Mouse (Mus musculus): ENCODE data around the gene Trabd2b. TPM values are rescaled to one million over a fixed set of nuclear protein-coding genes. Genes with fewer than 3 reads are reported as not detected.

Trabd2b gene
- polyA plus RNA-seq, 1 experiment from 2014 or later: 1.5 TPM

- Histone ChIP-seq H3K36me3 (no peaks in the 10 kb centered on the region), H3K9ac (no peak overlapping the region), H3K27ac (ENCODE audit: poor library complexity, severe bottlenecking) (no peak overlapping the region), H3K27me3 (replicated peaks) (peaks cover 29% of the 10 kb centered on the region), H3K4me2 (no peak overlapping the region), H3K4me3 (no peak overlapping the region), H3K4me1 (replicated peaks) (no peaks in the 10 kb centered on the region), H3K9me3 (replicated peaks) (no peaks in the 10 kb centered on the region)
- no peak for ATAC-seq (ENCODE audit: insufficient number of reproducible peaks, low FRiP score)
- 76% methylated on average over 4 of the region's 4 CpGs for WGBS
These were observed 135.6 kb downstream of the Trabd2b start for GRCm38 (mm10) chr4:114542136-114542535.

- WGBS: 75% methylated on average over 3 of the region's 3 CpGs
- H3K36me3 ChIP-seq: no peaks in the 10 kb centered on the region
- no peak overlapping the region for H3K4me2 ChIP-seq
- H3K27ac ChIP-seq (ENCODE audit: poor library complexity, severe bottlenecking): no peak overlapping the region
- no peaks in the 10 kb centered on the region for H3K9me3 ChIP-seq (replicated peaks)
- peaks cover 24% of the 10 kb centered on the region for H3K27me3 ChIP-seq (replicated peaks)
- peaks cover 5% of the 10 kb centered on the region for H3K4me1 ChIP-seq (replicated peaks)
- no peak for ATAC-seq (ENCODE audit: insufficient number of reproducible peaks, low FRiP score)
- H3K9ac ChIP-seq: no peak overlapping the region
- H3K4me3 ChIP-seq: no peak overlapping the region
These were observed 139.1 kb downstream of the Trabd2b start for GRCm38 (mm10) chr4:114545481-114546200.

GRCm38 (mm10) chr4:114547658-114548448 lies 141.3 kb downstream of the Trabd2b start:
- H3K27ac ChIP-seq (ENCODE audit: poor library complexity, severe bottlenecking): 0 out of 2 replicates have a peak overlapping the region, but pooled peaks have one; percentile 6
- no peak for ATAC-seq (ENCODE audit: insufficient number of reproducible peaks, low FRiP score)
- H3K27me3 ChIP-seq (replicated peaks): peaks cover 8% of the 10 kb centered on the region
- H3K4me3 ChIP-seq: no peak overlapping the region
- H3K9me3 ChIP-seq (replicated peaks): no peaks in the 10 kb centered on the region
- no peak overlapping the region for H3K4me2 ChIP-seq
- WGBS: 67% methylated on average over 8 of the region's 8 CpGs
- H3K4me1 ChIP-seq (replicated peaks): peaks cover 12% of the 10 kb centered on the region
- no peak overlapping the region for H3K9ac ChIP-seq
- H3K36me3 ChIP-seq: no peaks in the 10 kb centered on the region

GRCm38 (mm10) chr4:114549487-114549886 lies 143.0 kb downstream of the Trabd2b start:
- Histone ChIP-seq H3K4me2 (no peak overlapping the region), H3K4me3 (no peak overlapping the region), H3K4me1 (replicated peaks) (peaks cover 12% of the 10 kb centered on the region), H3K36me3 (no peaks in the 10 kb centered on the region), H3K27ac (ENCODE audit: poor library complexity, severe bottlenecking) (no peak overlapping the region), H3K9me3 (replicated peaks) (no peaks in the 10 kb centered on the region), H3K27me3 (replicated peaks) (no peaks in the 10 kb centered on the region; the same call in 1 of the 2 replicates), H3K9ac (no peak overlapping the region)
- WGBS: 72% methylated on average over 3 of the region's 3 CpGs
- ATAC-seq (ENCODE audit: insufficient number of reproducible peaks, low FRiP score): no peak

GRCm38 (mm10) chr4:114550471-114551156 lies 144.1 kb downstream of the Trabd2b start:
- H3K9me3 ChIP-seq (replicated peaks): no peaks in the 10 kb centered on the region
- H3K36me3 ChIP-seq: no peaks in the 10 kb centered on the region
- H3K4me3 ChIP-seq: no peak overlapping the region
- 0 out of 2 replicates have a peak overlapping the region, but pooled peaks have one; percentile 21 for H3K27ac ChIP-seq (ENCODE audit: poor library complexity, severe bottlenecking)
- no peak overlapping the region for H3K4me2 ChIP-seq
- ATAC-seq (ENCODE audit: insufficient number of reproducible peaks, low FRiP score): no peak
- H3K4me1 ChIP-seq (replicated peaks): peaks cover 14% of the 10 kb centered on the region
- 63% methylated on average over 11 of the region's 11 CpGs for whole genome bisulfite sequencing
- H3K9ac ChIP-seq: no peak overlapping the region
- 0 out of 2 replicates have a peak, but pooled peaks cover 4% of the 10 kb centered on the region for H3K27me3 ChIP-seq (replicated peaks)

GRCm38 (mm10) chr4:114556880-114557279 lies 150.4 kb downstream of the Trabd2b start:
- Histone ChIP-seq H3K36me3 (no peaks in the 10 kb centered on the region), H3K27ac (ENCODE audit: poor library complexity, severe bottlenecking) (no peak overlapping the region), H3K4me3 (no peak overlapping the region), H3K4me1 (replicated peaks) (peaks cover 50% of the 10 kb centered on the region), H3K4me2 (no peak overlapping the region), H3K9me3 (replicated peaks) (no peaks in the 10 kb centered on the region), H3K9ac (no peak overlapping the region), H3K27me3 (replicated peaks) (peaks cover 8% of the 10 kb centered on the region; the same call in 1 of the 2 replicates)
- no peak for ATAC-seq (ENCODE audit: insufficient number of reproducible peaks, low FRiP score)
- 72% methylated on average over 5 of the region's 5 CpGs for WGBS

- H3K4me2 ChIP-seq: no peak overlapping the region
- no peak for ATAC-seq (ENCODE audit: insufficient number of reproducible peaks, low FRiP score)
These were observed 151.2 kb downstream of the Trabd2b start for GRCm38 (mm10) chr4:114557731-114558130.

GRCm38 (mm10) chr4:114558487-114558886 lies 152.0 kb downstream of the Trabd2b start:
- no peaks in the 10 kb centered on the region for H3K36me3 ChIP-seq
- H3K4me1 ChIP-seq (replicated peaks): peaks cover 52% of the 10 kb centered on the region
- ATAC-seq (ENCODE audit: insufficient number of reproducible peaks, low FRiP score): peak; percentile 69
- 11% methylated on average over 3 of the region's 3 CpGs for WGBS
- 0 out of 2 replicates have a peak overlapping the region, but pooled peaks have one; percentile 1 for H3K4me2 ChIP-seq
- peaks cover 16% of the 10 kb centered on the region; the same call in 1 of the 2 replicates for H3K27me3 ChIP-seq (replicated peaks)
- H3K9ac ChIP-seq: no peak overlapping the region
- no peaks in the 10 kb centered on the region for H3K9me3 ChIP-seq (replicated peaks)
- no peak overlapping the region for H3K4me3 ChIP-seq
- H3K27ac ChIP-seq (ENCODE audit: poor library complexity, severe bottlenecking): no peak overlapping the region

More at GRCm38 (mm10) chr4:114557731-114558130, 151.2 kb downstream of the Trabd2b start:
- Histone ChIP-seq H3K27ac (ENCODE audit: poor library complexity, severe bottlenecking) (no peak overlapping the region), H3K4me1 (replicated peaks) (peaks cover 52% of the 10 kb centered on the region), H3K27me3 (replicated peaks) (peaks cover 13% of the 10 kb centered on the region; the same call in 1 of the 2 replicates), H3K36me3 (no peaks in the 10 kb centered on the region), H3K9me3 (replicated peaks) (no peaks in the 10 kb centered on the region), H3K9ac (no peak overlapping the region), H3K4me3 (no peak overlapping the region)
- 54% methylated on average over 6 of the region's 6 CpGs for WGBS

- peaks cover 56% of the 10 kb centered on the region for H3K4me1 ChIP-seq (replicated peaks)
- no peak overlapping the region for H3K4me3 ChIP-seq
- H3K4me2 ChIP-seq: no peak overlapping the region
- no peaks in the 10 kb centered on the region for H3K36me3 ChIP-seq
- peak overlapping the region; percentile 6; the same call in 1 of the 2 replicates for H3K27ac ChIP-seq (ENCODE audit: poor library complexity, severe bottlenecking)
- no peak overlapping the region for H3K9ac ChIP-seq
- peaks cover 30% of the 10 kb centered on the region for H3K27me3 ChIP-seq (replicated peaks)
- H3K9me3 ChIP-seq (replicated peaks): no peaks in the 10 kb centered on the region
- 48% methylated on average over 17 of the region's 17 CpGs for WGBS
- peak; percentile 33 for ATAC-seq (ENCODE audit: insufficient number of reproducible peaks, low FRiP score)
These were observed 154.2 kb downstream of the Trabd2b start for GRCm38 (mm10) chr4:114560638-114561216.

GRCm38 (mm10) chr4:114564131-114564695 lies 157.7 kb downstream of the Trabd2b start:
- peaks cover 60% of the 10 kb centered on the region for H3K27me3 ChIP-seq (replicated peaks)
- WGBS: 71% methylated on average over 5 of the region's 5 CpGs

More at GRCm38 (mm10) chr4:114564131-114564695, 157.7 kb downstream of the Trabd2b start:
- Histone ChIP-seq H3K36me3 (no peaks in the 10 kb centered on the region), H3K9ac (no peak overlapping the region), H3K4me3 (no peak overlapping the region), H3K4me2 (no peak overlapping the region), H3K4me1 (replicated peaks) (peaks cover 23% of the 10 kb centered on the region), H3K9me3 (replicated peaks) (no peaks in the 10 kb centered on the region), H3K27ac (ENCODE audit: poor library complexity, severe bottlenecking) (no peak overlapping the region)
- ATAC-seq (ENCODE audit: insufficient number of reproducible peaks, low FRiP score): no peak
